Mouse (Mus musculus): ENCODE measurements around the gene Tmem119.

- TF ChIP-seq EP300 (IDR thresholded peaks at IDR 0.05; ENCODE audit: low read depth in 1 of 2, low read length in 2 of 2) (no peak), CTCF (IDR thresholded peaks at IDR 0.05 in 2 of 3, conservative IDR thresholded peaks at IDR 0.05 in 1 of 3; ENCODE audit: control insufficient read depth in 1 of 3, insufficient read depth in 1 of 3, low read depth in 2 of 3, low read length in 3 of 3, poor library complexity in 1 of 3, severe bottlenecking in 1 of 3) (no peak)
These were observed 51.6 kb downstream of the Tmem119 start for GRCm38 (mm10) chr5:113748556-113749331.

Data from MEL (cell line).